In genomic region chr10:60635568-60636295, GRCm38 (mm10) we compare ENCODE assay signal across 9 mouse cellular contexts.
DNase-seq lines count a peak whose midpoint lies in the region; ATAC-seq and TF ChIP-seq lines count a peak whose summit lies in the region.
"Had no signal": no experiment of that assay in that cellular context is flagged by ENCODE, and none has a peak within 500 bp of the region (broad histone marks: within the 10 kb centered on the region; RNA-seq: fewer than 3 reads in every experiment).

No protein-coding gene starts in this region.

- no peaks in the 10 kb centered on the region for H3K27me3 ChIP-seq in intestine, embryonic 14.5 days (replicated peaks; ENCODE audit: control insufficient read depth, insufficient read depth, low read length)
- no peaks in the 10 kb centered on the region for H3K27me3 ChIP-seq in intestine, postnatal 0 days (replicated peaks; ENCODE audit: control insufficient read depth, insufficient read depth, low read length)
- H3K27me3 ChIP-seq in intestine, embryonic 16.5 days (replicated peaks; ENCODE audit: control insufficient read depth, insufficient read depth, low read length) = no peaks in the 10 kb centered on the region

- no peak overlapping the region for H3K9ac ChIP-seq in intestine, embryonic 14.5 days (ENCODE audit: low read length)
- no peak overlapping the region for H3K9ac ChIP-seq in intestine, postnatal 0 days (ENCODE audit: low read depth, low read length)
- H3K9ac ChIP-seq in intestine, embryonic 16.5 days (ENCODE audit: low read depth, low read length) = no peak overlapping the region
- H3K9ac ChIP-seq: liver, postnatal 0 days had no signal

- ATAC-seq in intestine, embryonic 14.5 days (replicated peaks; ENCODE audit: low FRiP score, low TSS enrichment, low read depth) = peak; percentile 47; the same call in 1 of the 2 replicates
- ATAC-seq in intestine, postnatal 0 days = no peak
- peak; percentile 55 for ATAC-seq in intestine, embryonic 16.5 days
- no peak for ATAC-seq in monocyte, adult 5-6 weeks (replicated peaks; ENCODE audit: insufficient number of reproducible peaks, low FRiP score, low TSS enrichment, poor library complexity, severe bottlenecking)
- ATAC-seq: liver, postnatal 0 days had no signal

- no peak overlapping the region for H3K4me3 ChIP-seq in intestine, embryonic 14.5 days (ENCODE audit: low read depth, low read length)
- H3K4me3 ChIP-seq in intestine, postnatal 0 days (ENCODE audit: low read depth, low read length) = no peak overlapping the region
- no peak overlapping the region for H3K4me3 ChIP-seq in intestine, embryonic 16.5 days (ENCODE audit: low read length)

- DNase-seq in intestine, embryonic 14.5 days (ENCODE audit: low spot score) = no peak
- peak; percentile 28 to 30 for DNase-seq in spleen, postnatal 36 days (ENCODE audit: low spot score in 2 of 2)
- DNase-seq in spleen, adult 12 weeks (ENCODE audit: low spot score) = no peak
- DNase-seq in frontal cortex, postnatal 14 days (ENCODE audit: low spot score in 2 of 2) = no peak
- DNase-seq: liver, postnatal 0 days; thymus, adult 2 months had no signal

- 23% methylated on average over 13 of the region's 13 CpGs for WGBS in intestine, embryonic 14.5 days
- 23% methylated on average over 13 of the region's 13 CpGs for WGBS in intestine, postnatal 0 days
- WGBS in intestine, embryonic 16.5 days = 20% methylated on average over 13 of the region's 13 CpGs

- no peak for TF ChIP-seq CTCF in intestine, postnatal 0 days (IDR thresholded peaks at IDR 0.05; ENCODE audit: low read depth)

- H3K9me3 ChIP-seq in intestine, embryonic 14.5 days (ENCODE audit: control insufficient read depth, low read length) = no peaks in the 10 kb centered on the region
- no peaks in the 10 kb centered on the region for H3K9me3 ChIP-seq in intestine, postnatal 0 days (ENCODE audit: control insufficient read depth)
- H3K9me3 ChIP-seq in intestine, embryonic 16.5 days (ENCODE audit: control insufficient read depth, low read length) = no peaks in the 10 kb centered on the region

- no peaks in the 10 kb centered on the region for H3K36me3 ChIP-seq in intestine, embryonic 14.5 days (ENCODE audit: control insufficient read depth, insufficient read depth, low read length)
- H3K36me3 ChIP-seq in intestine, postnatal 0 days (ENCODE audit: control insufficient read depth, insufficient read depth) = no peaks in the 10 kb centered on the region
- H3K36me3 ChIP-seq in intestine, embryonic 16.5 days (ENCODE audit: control insufficient read depth, insufficient read depth, low read length) = no peaks in the 10 kb centered on the region

- 0 out of 2 replicates have a peak, but pooled peaks cover 6% of the 10 kb centered on the region for H3K4me1 ChIP-seq in intestine, embryonic 14.5 days (replicated peaks; ENCODE audit: control insufficient read depth, insufficient read depth, low read length)
- no peaks in the 10 kb centered on the region for H3K4me1 ChIP-seq in intestine, postnatal 0 days (replicated peaks; ENCODE audit: control insufficient read depth, insufficient read depth, low read length)
- peaks cover 4% of the 10 kb centered on the region; the same call in 1 of the 2 replicates for H3K4me1 ChIP-seq in intestine, embryonic 16.5 days (ENCODE audit: control insufficient read depth, insufficient read depth, low read length)

- H3K27ac ChIP-seq in intestine, embryonic 14.5 days (ENCODE audit: low read depth) = no peak overlapping the region
- no peak overlapping the region for H3K27ac ChIP-seq in intestine, postnatal 0 days (ENCODE audit: low read depth, low read length)
- no peak overlapping the region for H3K27ac ChIP-seq in intestine, embryonic 16.5 days (ENCODE audit: low read length)

- H3K4me2 ChIP-seq in intestine, embryonic 14.5 days (ENCODE audit: low read length) = no peak overlapping the region
- H3K4me2 ChIP-seq in intestine, postnatal 0 days (replicated peaks; ENCODE audit: low read depth) = no peak overlapping the region
- H3K4me2 ChIP-seq in intestine, embryonic 16.5 days (ENCODE audit: low read depth, low read length) = no peak overlapping the region

Comparison
In these comparisons a context has a peak if more than half of its experiments do, and no peak if none do; other contexts are left out.
1. ATAC-seq: peak in intestine, embryonic 14.5 days (single experiment) and intestine, embryonic 16.5 days (single experiment); none in intestine, postnatal 0 days (single experiment) and monocyte, adult 5-6 weeks (single experiment).
2. DNase-seq: peak in spleen, postnatal 36 days (2 of 2); none in intestine, embryonic 14.5 days (single experiment), spleen, adult 12 weeks (single experiment) and frontal cortex, postnatal 14 days (0 of 2).